Mouse (Mus musculus) lung, postnatal 4 days (tissue): ENCODE measurements around the gene Tesk1.

Experiments
- DNase-seq, 2 experiments: peaks; one replicate each; pipeline ENCODE4 v3.0.0; 2021

Tesk1 gene

DNA sequence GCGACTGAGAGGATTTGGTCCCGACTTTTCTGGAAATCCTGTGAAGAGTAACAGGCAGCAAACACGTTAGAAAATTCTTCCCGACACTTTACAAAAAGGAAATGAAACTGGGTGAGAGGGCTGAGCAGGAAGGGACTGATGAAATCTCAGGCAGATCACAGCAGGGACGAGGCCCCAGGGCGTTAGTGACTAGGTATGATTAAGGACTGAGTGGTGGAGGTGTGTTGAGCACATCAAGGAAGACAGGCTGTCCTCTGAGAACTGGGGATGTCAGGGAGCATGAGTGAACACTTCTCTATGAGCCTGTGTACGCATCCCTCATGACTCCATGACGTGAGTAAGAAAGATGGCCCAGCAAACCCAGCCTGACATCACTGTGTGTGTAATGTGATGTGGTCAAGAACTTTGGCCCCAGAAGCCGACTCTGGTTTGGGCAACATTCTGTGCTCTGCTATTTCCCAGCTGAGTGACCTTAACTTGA, 21.9 kb upstream of the Tesk1 start:
- DNase-seq: no peak

GRCm38 (mm10) chr4:43420305-43420704, 21.4 kb upstream of the Tesk1 start:
- DNase-seq: peak; percentile 71 to 86

DNA sequence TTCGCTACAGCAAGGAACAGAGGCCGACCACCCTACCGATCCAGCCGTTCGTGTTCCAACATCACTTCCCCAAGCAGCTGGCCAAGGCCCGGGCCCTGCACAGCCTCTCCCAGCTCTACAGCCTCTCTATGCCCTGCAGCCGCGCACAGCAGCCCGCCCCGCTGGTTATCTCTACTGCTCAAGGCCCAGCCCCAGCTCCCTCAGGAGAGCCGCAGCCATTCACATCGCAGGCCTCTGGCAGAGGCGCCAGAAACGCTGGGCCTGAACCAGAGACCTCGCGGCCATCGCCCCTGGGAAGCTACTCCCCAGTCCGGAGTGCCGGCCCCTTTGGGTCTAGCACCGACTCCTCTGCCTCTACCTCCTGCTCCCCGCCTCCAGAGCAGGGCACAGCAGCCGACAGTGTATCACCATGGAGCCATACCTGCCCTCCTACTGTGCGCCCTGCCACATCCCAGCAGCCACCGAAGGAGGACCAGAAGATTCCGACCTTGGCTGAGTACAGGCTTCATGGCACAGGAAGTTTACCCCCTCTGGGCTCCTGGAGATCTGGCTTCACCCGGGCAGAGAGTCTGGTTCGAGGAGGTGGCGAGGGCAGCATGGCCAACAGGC, 20.0 kb upstream of the Tesk1 start:
- no peak for DNase-seq

GRCm38 (mm10) chr4:43423267-43423934, 18.3 kb upstream of the Tesk1 start:
- no peak for DNase-seq

GRCm38 (mm10) chr4:43424072-43424471, 17.7 kb upstream of the Tesk1 start:
- no peak for DNase-seq

- peak in 1 of 2 experiments; percentile 23 for DNase-seq
Measured at GRCm38 (mm10) chr4:43425197-43425596, 16.5 kb upstream of the Tesk1 start.

DNA sequence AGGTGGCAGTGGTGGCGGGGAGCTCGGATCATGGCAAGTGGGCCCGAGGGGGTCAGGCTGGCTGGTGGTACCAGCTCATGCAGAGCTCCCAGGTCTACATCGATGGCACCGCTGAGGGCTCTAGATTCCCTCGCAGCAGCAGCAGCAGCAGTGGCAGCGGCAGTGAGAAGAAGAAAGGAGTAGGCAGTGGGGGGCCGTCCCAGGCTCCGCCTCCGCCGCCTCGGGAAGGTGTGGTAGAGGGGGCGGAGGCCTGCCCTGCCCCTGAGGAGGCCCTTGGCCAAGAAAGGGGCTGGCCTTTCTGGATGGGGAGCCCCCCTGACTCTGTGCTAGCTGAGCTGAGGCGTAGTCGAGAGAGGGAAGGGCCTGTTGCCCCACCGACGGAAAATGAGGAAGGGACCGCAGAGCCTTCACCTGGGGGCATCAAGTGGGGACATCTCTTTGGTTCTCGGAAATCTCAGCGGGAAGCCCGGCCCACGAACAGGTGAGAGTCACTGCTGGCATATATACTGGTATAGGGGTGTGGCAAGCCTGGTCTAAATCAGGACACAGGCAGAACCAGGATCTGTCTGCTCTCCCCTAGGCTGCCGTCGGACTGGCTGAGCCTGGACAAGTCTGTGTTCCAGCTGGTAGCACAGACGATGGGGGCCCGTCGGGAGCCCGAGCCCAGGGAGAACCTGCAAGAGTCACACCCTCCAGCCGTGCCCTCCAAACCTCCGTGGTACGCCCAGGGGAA, 15.9 kb upstream of the Tesk1 start:
- DNase-seq: peak in 1 of 2 experiments; percentile 34

GRCm38 (mm10) chr4:43426487-43426886, 15.3 kb upstream of the Tesk1 start:
- no peak for DNase-seq

DNA sequence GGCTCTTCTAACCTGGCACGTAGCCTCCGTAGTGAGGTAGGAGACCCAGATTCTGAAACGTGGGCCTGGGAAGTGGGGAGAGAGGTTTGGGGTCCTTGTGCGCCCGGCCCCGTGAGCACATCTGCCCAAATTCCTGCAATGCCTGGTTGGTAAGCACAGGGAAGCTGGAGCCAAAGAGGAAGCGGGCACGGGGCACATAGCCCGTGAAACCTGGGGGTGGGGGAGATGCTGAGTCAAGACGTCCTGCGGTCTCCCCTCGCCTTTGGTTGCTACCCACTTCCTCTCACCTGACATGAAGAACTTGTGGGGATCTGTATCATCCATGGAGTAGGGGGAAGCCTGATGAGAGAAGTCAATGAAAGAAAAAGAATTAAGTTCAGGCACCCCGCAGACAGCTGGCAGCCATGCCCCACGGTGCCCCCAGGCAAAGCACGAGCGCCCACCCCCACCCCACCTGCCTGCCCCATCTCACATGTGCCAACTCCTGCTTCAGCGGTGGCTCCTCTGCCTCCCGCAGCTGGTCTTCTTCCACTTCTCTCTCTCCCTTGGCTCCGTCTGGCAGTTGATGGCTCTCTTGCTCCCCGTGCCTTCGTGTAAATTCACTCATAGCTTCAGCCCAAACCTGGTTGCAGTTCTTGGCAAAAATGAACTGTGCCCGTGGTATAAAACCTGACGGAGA, 14.1 kb upstream of the Tesk1 start:
- DNase-seq: no peak

GRCm38 (mm10) chr4:43428180-43428861, 13.4 kb upstream of the Tesk1 start:
- no peak for DNase-seq

GRCm38 (mm10) chr4:43428946-43429345, 12.8 kb upstream of the Tesk1 start, which contains the start of gene Fam166b:
Gene Fam166b, minus strand, starts transcription at chr4:43429134.
- DNase-seq: peak; percentile 59 to 72

GRCm38 (mm10) chr4:43431690-43432089, 10.0 kb upstream of the Tesk1 start:
- peak; percentile 75 to 87 for DNase-seq

- no peak for DNase-seq
Measured at GRCm38 (mm10) chr4:43432832-43433231, 8.9 kb upstream of the Tesk1 start.

GRCm38 (mm10) chr4:43442044-43442443, 305 bp downstream of the Tesk1 start:
- peak; percentile 99 to 100 for DNase-seq

DNA sequence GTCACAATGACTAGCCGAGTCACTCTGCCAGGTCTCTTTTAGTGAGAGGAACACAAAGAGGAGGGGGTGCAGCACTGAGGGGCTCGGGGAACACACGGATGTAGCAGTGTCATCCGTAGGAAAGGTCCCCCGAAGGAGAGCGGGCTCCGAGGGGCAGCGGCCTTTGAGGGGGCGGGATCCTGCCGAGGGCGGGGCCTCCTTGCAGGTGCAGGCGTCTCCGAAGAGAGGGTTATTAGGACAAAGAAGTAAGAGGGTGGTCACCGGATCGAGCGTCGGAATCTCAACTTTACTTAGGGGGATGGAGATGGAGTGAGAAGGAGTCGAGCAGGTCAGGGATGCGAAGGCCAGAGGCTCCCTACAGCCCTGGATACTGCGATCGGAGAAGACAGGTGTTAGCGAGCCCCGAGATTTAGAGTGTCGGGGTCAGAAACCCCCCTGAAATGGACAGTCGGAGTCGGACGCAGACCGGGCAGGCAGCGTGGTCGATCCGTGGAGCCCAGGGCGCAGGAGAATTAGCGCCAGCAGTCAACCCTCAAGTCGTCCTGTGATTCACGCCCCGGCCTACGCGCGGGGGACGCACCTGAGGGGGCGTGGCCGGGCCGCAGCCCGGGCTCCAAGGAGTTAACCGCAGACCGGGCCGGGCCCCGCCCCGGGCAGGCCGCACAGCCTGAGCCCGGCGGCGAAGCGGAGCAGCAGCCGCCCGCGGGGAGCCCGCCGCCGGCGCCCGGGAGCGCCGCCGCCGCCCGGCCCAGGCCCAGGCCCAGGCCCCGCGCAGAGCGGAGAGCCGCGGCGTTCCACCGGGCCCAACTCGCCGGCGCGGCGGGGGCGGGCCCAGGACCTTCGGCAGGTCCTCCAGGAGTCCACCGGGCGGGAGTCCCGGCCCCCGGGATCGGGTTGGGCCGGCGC, 970 bp downstream of the Tesk1 start:
- DNase-seq: peak; percentile 81 to 91

DNA sequence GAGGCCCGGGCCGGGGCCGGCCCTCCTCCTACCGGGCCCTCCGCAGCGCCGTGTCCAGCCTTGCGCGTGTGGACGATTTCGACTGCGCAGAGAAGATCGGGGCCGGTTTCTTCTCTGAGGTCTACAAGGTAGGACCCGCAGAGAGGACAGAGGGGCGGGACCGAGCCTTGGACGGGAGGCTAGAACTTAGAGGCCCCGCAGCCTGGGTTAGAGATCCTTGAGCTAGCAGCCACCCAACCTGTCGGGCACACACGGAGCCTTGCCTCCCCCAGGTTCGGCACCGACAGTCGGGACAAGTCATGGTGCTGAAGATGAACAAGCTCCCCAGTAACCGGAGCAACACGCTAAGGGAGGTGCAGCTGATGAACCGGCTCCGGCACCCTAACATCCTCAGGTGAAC, 1.8 kb downstream of the Tesk1 start:
- peak in 1 of 2 experiments; percentile 44 for DNase-seq

DNA sequence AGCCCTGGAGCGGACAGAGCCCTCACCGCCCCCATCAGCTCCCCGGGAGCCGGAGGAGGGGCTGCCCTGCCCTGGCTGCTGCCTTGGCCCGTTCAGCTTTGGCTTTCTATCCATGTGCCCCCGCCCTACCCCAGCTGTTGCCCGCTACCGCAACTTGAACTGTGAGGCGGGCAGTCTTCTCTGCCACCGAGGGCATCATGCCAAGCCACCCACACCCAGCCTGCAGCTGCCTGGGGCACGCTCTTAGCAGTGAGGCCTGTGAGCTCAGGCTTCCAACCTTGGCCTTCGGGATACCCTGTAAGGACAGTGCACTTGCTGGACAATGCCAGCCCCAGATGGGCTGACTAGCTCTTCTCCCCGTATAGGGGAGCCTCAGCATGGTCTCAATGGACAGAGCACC, 5.5 kb downstream of the Tesk1 start:
- DNase-seq: peak in 1 of 2 experiments; percentile 27

- no peak for DNase-seq
Measured at GRCm38 (mm10) chr4:43448554-43448953, 6.8 kb downstream of the Tesk1 start.

- no peak for DNase-seq
Measured at GRCm38 (mm10) chr4:43452315-43452714, 10.6 kb downstream of the Tesk1 start.

GRCm38 (mm10) chr4:43453413-43453812, 11.7 kb downstream of the Tesk1 start:
- no peak for DNase-seq

DNA sequence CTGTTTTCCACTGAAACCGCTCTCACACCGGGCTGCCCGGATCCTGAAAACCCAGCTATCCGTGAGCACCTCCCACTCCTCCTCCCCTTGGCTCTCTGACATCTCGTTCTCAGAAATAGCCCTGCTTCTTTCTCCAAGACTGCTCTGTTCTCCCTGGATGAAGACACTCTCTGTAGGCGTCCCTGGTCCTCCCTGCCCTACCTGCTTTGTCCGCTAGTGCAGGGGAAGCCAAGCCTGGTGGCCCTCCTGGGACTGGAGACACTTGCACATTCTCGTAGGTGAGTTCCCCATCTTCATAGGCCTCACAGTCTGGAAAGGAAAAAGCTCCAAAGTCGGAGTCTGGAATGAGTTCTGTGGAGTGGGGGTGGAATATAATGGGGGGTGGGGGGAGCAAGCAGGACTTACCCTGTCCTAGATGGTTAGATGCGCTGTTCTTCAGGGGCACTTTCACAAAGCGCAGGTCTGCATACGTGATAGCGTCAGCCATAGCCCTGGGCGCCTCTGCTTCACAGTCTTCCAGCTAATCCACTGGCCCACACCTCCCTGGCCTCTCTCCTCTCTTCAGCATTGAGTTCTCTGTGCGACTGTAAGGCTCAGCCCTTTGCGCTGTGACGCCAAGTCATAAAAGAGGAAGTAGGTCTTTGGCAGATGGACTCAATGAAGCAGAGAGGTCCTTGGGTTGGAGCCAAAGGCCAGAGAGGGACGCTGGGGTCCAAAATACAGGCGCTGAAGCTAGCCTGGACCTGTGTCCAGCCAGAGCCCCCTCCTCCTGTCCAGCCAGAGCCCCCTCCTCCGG, 12.5 kb downstream of the Tesk1 start, which contains the start of gene Cd72:
TSS of gene Cd72 (minus strand) at position 588 of the 796 bp plus-strand sequence.
- DNase-seq: no peak
